Mouse (Mus musculus) thymus, adult 2 months (tissue): ENCODE data around the gene Ppt1. TPM values are rescaled to one million over a fixed set of nuclear protein-coding genes. Genes with fewer than 3 reads are reported as not detected.

Source experiments
- DNase-seq: peaks from one replicate; pipeline ENCODE4 v3.0.0; 2021
- H3K27ac ChIP-seq: fragments of 200-500 bp; 2 replicates; pipeline ENCODE4 v1.5.1; 2012; ENCODE audit warnings: low read length, control low read depth; ENCODE audit not compliant: control insufficient read depth, insufficient read depth
- H3K27me3 ChIP-seq: fragments of 200-500 bp; 2 replicates; pipeline ENCODE4 v1.6.1; 2012; ENCODE audit warnings: mild to moderate bottlenecking, low read length, moderate library complexity, mixed read lengths; ENCODE audit not compliant: control insufficient read depth, insufficient read depth
- H3K36me3 ChIP-seq: fragments of 200-500 bp; 2 replicates; pipeline ENCODE4 v1.6.1; 2012; ENCODE audit warnings: mild to moderate bottlenecking, low read length, moderate library complexity; ENCODE audit not compliant: control insufficient read depth, insufficient read depth
- H3K4me1 ChIP-seq: fragments of 200-500 bp; replicated peaks from 2 replicates; pipeline ENCODE4 v1.6.1; 2012; ENCODE audit warnings: low read length; ENCODE audit not compliant: control insufficient read depth, insufficient read depth
- H3K4me3 ChIP-seq: fragments of 200-500 bp; 2 replicates; pipeline ENCODE4 v1.5.1; 2012; ENCODE audit warnings: mild to moderate bottlenecking, low read length, control low read depth, moderate library complexity; ENCODE audit not compliant: control insufficient read depth, insufficient read depth
- CTCF ChIP-seq: fragments of 200-500 bp; IDR thresholded peaks from 2 replicates; pipeline ENCODE4 v1.5.1; 2012; ENCODE audit warnings: mild to moderate bottlenecking, control low read depth, low read length, moderate library complexity, borderline replicate concordance; ENCODE audit not compliant: control insufficient read depth, poor library complexity, insufficient read depth; ENCODE audit errors: extremely low read depth
- POLR2A ChIP-seq: fragments of 200-500 bp; IDR thresholded peaks from 2 replicates; pipeline ENCODE4 v1.6.1; 2012; ENCODE audit warnings: mild to moderate bottlenecking, low read length, control low read depth, moderate library complexity; ENCODE audit not compliant: control insufficient read depth, poor library complexity, insufficient read depth; ENCODE audit errors: extremely low read depth
- WGBS: fragments of 180-500 bp; shearing (Covaris S2); methylation state at CpG from one replicate; pipeline ENCODE4 v1.1.7; 2018; 5-methylcytosine and 5-hydroxymethylcytosine counted together
- polyA plus RNA-seq: library from polyadenylated mRNA; depleted of rRNA; stranded (reverse); fragments of >200 nt; gene quantifications from 2 replicates; pipeline ENCODE4 v1.2.3, GENCODE M21; 2012

Ppt1 gene
- polyA plus RNA-seq, 1 experiment: 86.7 TPM

- 97% methylated on average over 1 of the region's 1 CpGs for WGBS
- no peak for DNase-seq
- no peak overlapping the region for H3K27ac ChIP-seq
- peaks cover 84% of the 10 kb centered on the region for H3K36me3 ChIP-seq
- H3K4me1 ChIP-seq: peaks cover 17% of the 10 kb centered on the region
- no peaks in the 10 kb centered on the region for H3K27me3 ChIP-seq
- no peak for TF ChIP-seq CTCF
- no peak for TF ChIP-seq POLR2A
- H3K4me3 ChIP-seq: no peak overlapping the region
Observed at GRCm38 (mm10) chr4:122868041-122868440, 32.0 kb downstream of the Ppt1 start.

- H3K4me1 ChIP-seq: peaks cover 19% of the 10 kb centered on the region
- H3K4me3 ChIP-seq: no peak overlapping the region
- peaks cover 64% of the 10 kb centered on the region for H3K36me3 ChIP-seq
- TF ChIP-seq POLR2A (no peak), CTCF (no peak)
- H3K27me3 ChIP-seq: no peaks in the 10 kb centered on the region
- peak; percentile 56 for DNase-seq
- H3K27ac ChIP-seq: no peak overlapping the region
Observed at GRCm38 (mm10) chr4:122870027-122870426, 34.0 kb downstream of the Ppt1 start.

- Histone ChIP-seq H3K4me3 (no peak overlapping the region), H3K27me3 (no peaks in the 10 kb centered on the region), H3K27ac (no peak overlapping the region), H3K36me3 (peaks cover 57% of the 10 kb centered on the region), H3K4me1 (peaks cover 19% of the 10 kb centered on the region)
- WGBS: 69% methylated on average over 5 of the region's 5 CpGs
- no peak for DNase-seq
- no peak for TF ChIP-seq POLR2A
- TF ChIP-seq CTCF: no peak
Observed at GRCm38 (mm10) chr4:122870741-122871140, 34.7 kb downstream of the Ppt1 start.

- Histone ChIP-seq H3K4me1 (peaks cover 19% of the 10 kb centered on the region), H3K27me3 (no peaks in the 10 kb centered on the region), H3K36me3 (peaks cover 52% of the 10 kb centered on the region), H3K27ac (peak overlapping the region; percentile 77), H3K4me3 (no peak overlapping the region)
- WGBS: 73% methylated on average over 11 of the region's 11 CpGs
- TF ChIP-seq CTCF (no peak), POLR2A (no peak)
- no peak for DNase-seq
Observed at GRCm38 (mm10) chr4:122871269-122871668, 35.2 kb downstream of the Ppt1 start.

GRCm38 (mm10) chr4:122871989-122872388, 35.9 kb downstream of the Ppt1 start:
- 5% methylated on average over 2 of the region's 2 CpGs for WGBS

GRCm38 (mm10) chr4:122873003-122873402, 37.0 kb downstream of the Ppt1 start:
- peak; percentile 30 for DNase-seq
- Histone ChIP-seq H3K36me3 (peaks cover 35% of the 10 kb centered on the region), H3K4me3 (no peak overlapping the region), H3K27ac (no peak overlapping the region), H3K27me3 (no peaks in the 10 kb centered on the region), H3K4me1 (peaks cover 19% of the 10 kb centered on the region)
- 9% methylated on average over 5 of the region's 5 CpGs for WGBS
- TF ChIP-seq CTCF: no peak
- no peak for TF ChIP-seq POLR2A

More at GRCm38 (mm10) chr4:122871989-122872388, 35.9 kb downstream of the Ppt1 start:
- Histone ChIP-seq H3K27me3 (no peaks in the 10 kb centered on the region), H3K27ac (peak overlapping the region; percentile 74), H3K4me3 (no peak overlapping the region), H3K36me3 (peaks cover 45% of the 10 kb centered on the region), H3K4me1 (peaks cover 19% of the 10 kb centered on the region)
- no peak for DNase-seq
- TF ChIP-seq POLR2A (no peak), CTCF (no peak)

- 63% methylated on average over 4 of the region's 4 CpGs for WGBS
- H3K36me3 ChIP-seq: peaks cover 30% of the 10 kb centered on the region
- H3K4me3 ChIP-seq: no peak overlapping the region
- H3K4me1 ChIP-seq: peaks cover 19% of the 10 kb centered on the region
- H3K27me3 ChIP-seq: no peaks in the 10 kb centered on the region
- DNase-seq: no peak
- H3K27ac ChIP-seq: no peak overlapping the region
- TF ChIP-seq POLR2A (no peak), CTCF (no peak)
Observed at GRCm38 (mm10) chr4:122873512-122873911, 37.5 kb downstream of the Ppt1 start.
